Mouse (Mus musculus) C2C12 (cell line): ENCODE results near the gene Limch1.

Experiments
- CTCF ChIP-seq: IDR thresholded peaks from one replicate; pipeline ENCODE4 v1.5.1; 2011; ENCODE audit not compliant: control insufficient read depth, insufficient read depth, insufficient read length
- MAX ChIP-seq: IDR thresholded peaks from one replicate; pipeline ENCODE4 v1.6.1; 2011; ENCODE audit warnings: mild to moderate bottlenecking, control low read depth
- MYOD1 ChIP-seq: IDR thresholded peaks from one replicate; pipeline ENCODE4 v1.6.1; 2011; ENCODE audit warnings: low read depth; ENCODE audit not compliant: control insufficient read depth, insufficient read length
- MYOG ChIP-seq: IDR thresholded peaks from one replicate; pipeline ENCODE4 v1.6.1; 2011; ENCODE audit not compliant: control insufficient read depth, insufficient read length; ENCODE audit errors: extremely low read depth
- USF1 ChIP-seq: IDR thresholded peaks from one replicate; pipeline ENCODE4 v1.6.1; 2011; ENCODE audit warnings: low read depth, mild to moderate bottlenecking, control low read depth, moderate library complexity

- no peak for TF ChIP-seq CTCF
- TF ChIP-seq MYOG: no peak
- no peak for TF ChIP-seq USF1
- no peak for TF ChIP-seq MYOD1
- no peak for TF ChIP-seq MAX
These were observed 83.9 kb downstream of the Limch1 start for GRCm38 (mm10) chr5:66829505-66829904.
